ENCODE assay signal across 7 mouse cellular contexts in the genomic region with DNA sequence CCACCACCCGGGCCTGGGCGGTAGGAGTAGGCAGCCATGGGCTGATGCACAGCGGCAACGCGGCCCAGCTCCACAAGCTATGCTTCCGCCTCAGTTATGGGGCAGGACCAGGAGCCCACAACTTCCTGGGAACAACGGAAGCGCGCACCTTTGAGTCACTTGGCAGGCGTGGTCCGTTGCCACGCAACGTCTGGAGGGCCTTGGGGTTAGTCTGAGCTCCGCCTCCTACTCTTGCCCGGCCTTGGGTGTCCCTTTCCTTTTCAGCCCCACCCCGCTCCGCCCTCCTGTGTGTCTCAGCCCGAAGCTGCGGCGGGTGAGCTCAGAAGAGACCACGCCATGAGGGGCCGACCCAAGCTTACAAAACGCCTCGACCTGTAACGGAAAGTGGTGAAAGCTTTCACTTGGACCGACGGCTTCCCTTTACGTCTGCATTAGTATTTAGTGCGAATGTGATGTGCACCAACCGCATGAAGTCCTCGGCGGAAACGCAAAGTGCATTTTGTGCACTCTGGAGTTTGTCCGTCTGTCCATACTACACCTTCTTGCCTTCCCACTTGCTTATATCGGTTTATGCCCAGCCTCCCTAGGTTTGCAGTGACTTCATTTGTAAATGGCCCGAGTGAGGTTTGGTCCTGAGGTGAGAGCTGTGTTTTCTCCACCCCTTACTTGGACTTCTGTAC. TPM values are rescaled to one million over a fixed set of nuclear protein-coding genes. Genes with fewer than 3 reads are reported as not detected.
DNase-seq lines count a peak whose midpoint lies in the region; ATAC-seq lines count a peak whose summit lies in the region.

A gene (minus strand): TSS at position 411 of the 680 bp plus-strand sequence.

- H3K27ac ChIP-seq in intestine, embryonic 15.5 days: peak within 1 kb of the TSS; percentile 66
- H3K27ac ChIP-seq in midbrain, embryonic 10.5 days (replicated peaks): peak within 1 kb of the TSS; percentile 83

- H3K9ac ChIP-seq in intestine, embryonic 15.5 days: peak within 1 kb of the TSS; percentile 84

- no peaks in the 10 kb centered on the region for H3K4me1 ChIP-seq in intestine, embryonic 15.5 days (replicated peaks)
- peaks cover 20% of the 10 kb centered on the region for H3K4me1 ChIP-seq in midbrain, embryonic 10.5 days

- WGBS in intestine, embryonic 15.5 days: under 1% methylated on average over 36 of the region's 36 CpGs
- under 1% methylated on average over 36 of the region's 36 CpGs for WGBS in midbrain, embryonic 10.5 days

- peak within 1 kb of the TSS; percentile 78 for H3K4me3 ChIP-seq in intestine, embryonic 15.5 days (replicated peaks)
- H3K4me3 ChIP-seq in midbrain, embryonic 10.5 days: peak within 1 kb of the TSS; percentile 76

- H3K27me3 ChIP-seq in intestine, embryonic 15.5 days (replicated peaks): no peaks in the 10 kb centered on the region
- no peaks in the 10 kb centered on the region for H3K27me3 ChIP-seq in midbrain, embryonic 10.5 days (ENCODE audit: low read depth, poor library complexity, severe bottlenecking)

- H3K36me3 ChIP-seq in intestine, embryonic 15.5 days: 0 out of 2 replicates have a peak, but pooled peaks cover 12% of the 10 kb centered on the region
- H3K36me3 ChIP-seq in midbrain, embryonic 10.5 days: peaks cover 32% of the 10 kb centered on the region

- intact Hi-C loops in gastrocnemius, postnatal 36 days (cut with DNase I): no loop called here
- intact Hi-C loops in left cerebral cortex, postnatal 25 days (cut with DNase I): no loop called here

- no peaks in the 10 kb centered on the region for H3K9me3 ChIP-seq in intestine, embryonic 15.5 days
- no peaks in the 10 kb centered on the region for H3K9me3 ChIP-seq in midbrain, embryonic 10.5 days (replicated peaks)

- H3K4me2 ChIP-seq in intestine, embryonic 15.5 days (replicated peaks): peak within 1 kb of the TSS; percentile 67

- ATAC-seq in intestine, embryonic 15.5 days: peak; percentile 99

- peak; percentile 98 for DNase-seq in adrenal gland, adult 2 months
- peak; percentile 89 for DNase-seq in embryo, embryonic 11.5 days (ENCODE audit: low read depth, low spot score)
- DNase-seq in gastrocnemius, postnatal 36 days: peak; percentile 85 to 91
- DNase-seq in left cerebral cortex, postnatal 25 days (ENCODE audit: low spot score in 2 of 2): peak; percentile 92 to 96
- DNase-seq in midbrain, embryonic 10.5 days (ENCODE audit: low spot score): peak; percentile 92
- DNase-seq in right cerebral cortex, postnatal 4 days: peak; percentile 77

RNA-seq across cellular contexts. Expression of the gene that starts here (rescaled TPM):
- total RNA-seq in adrenal gland, adult 2 months (2021): 100 to 1,000 TPM; 143 to 150 TPM
- polyA plus RNA-seq in adrenal gland, adult 2 months (2012; rRNA removed): 83.4 and 84.4 TPM in 2 replicates
- 10 to 100 TPM; 15.4 to 18.1 TPM for total RNA-seq in gastrocnemius, postnatal 36 days (2021)
- polyA plus RNA-seq in intestine, embryonic 15.5 days (2015; fragmentation: Nextera tagmentation; extraction: Ambion mirVana): 170 and 182 TPM in 2 replicates
- total RNA-seq in left cerebral cortex, postnatal 25 days (2021): 10 to 100 TPM; 82.4 to 83.7 TPM
- polyA plus RNA-seq in midbrain, embryonic 10.5 days (2016; fragmentation: Nextera tagmentation; extraction: Ambion mirVana): 118 and 124 TPM in 2 replicates

Comparison
In these comparisons a context has a peak if more than half of its experiments do, and no peak if none do; other contexts are left out.
1. Peak in every context shown above with its lines: DNase-seq, ATAC-seq, H3K4me3 ChIP-seq and H3K27ac ChIP-seq.
2. RNA of the gene that starts here (total RNA-seq): 143 to 150 TPM in adrenal gland, adult 2 months and 82.4 to 83.7 TPM in left cerebral cortex, postnatal 25 days; 15.4 to 18.1 TPM in gastrocnemius, postnatal 36 days; every median in the first group is over 4 times any median in the second.